Mouse (Mus musculus): ENCODE results near the gene Xlr5a. TPM values are rescaled to one million over a fixed set of nuclear protein-coding genes. Genes with fewer than 3 reads are reported as not detected.
"Not testable (repeated sequence)": the region's sequence is repeated elsewhere in the genome, so short reads cannot be mapped to it uniquely, and the experiment has no call there.

Xlr5a gene
- total RNA-seq (2021): not detected
- long read RNA-seq, experiment 1: 0 reads
- long read RNA-seq, experiment 2: 0 reads

- DNase-seq: not testable (repeated sequence)
Measured at GRCm38 (mm10) chrX:73292876-73293275, at the start of gene Xlr5a, which contains the start of gene Xlr5c. Xlr5a (minus strand) TSS chrX:73292976. Xlr5c (minus strand) TSS chrX:73292976.

DNA sequence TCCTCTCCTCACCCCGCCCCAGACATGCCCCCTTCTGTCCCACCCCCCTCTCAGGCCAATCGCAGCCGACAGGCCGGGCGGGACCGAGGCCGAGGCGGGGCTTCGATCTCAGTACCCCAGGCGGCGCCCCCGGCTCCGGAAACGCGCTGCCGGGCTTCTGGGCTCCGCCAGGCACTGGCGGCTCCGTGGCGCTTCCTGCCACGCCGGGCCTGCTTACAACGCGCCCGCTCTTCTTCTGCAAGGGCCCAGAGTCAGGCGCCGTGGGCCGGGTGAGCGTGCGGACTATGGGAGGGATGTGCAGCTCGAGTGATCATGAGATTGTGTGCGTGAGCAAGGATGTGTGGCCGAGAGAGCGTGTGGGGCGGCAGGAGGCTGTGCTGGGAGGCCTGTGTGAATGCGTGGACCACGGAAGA is 49.7 kb upstream of the Xlr5a start, which contains the start of gene Zfp275:
TSS of gene Zfp275 (plus strand) at position 139 of the 413 bp plus-strand sequence.
- DNase-seq: peak; percentile 70

DNA sequence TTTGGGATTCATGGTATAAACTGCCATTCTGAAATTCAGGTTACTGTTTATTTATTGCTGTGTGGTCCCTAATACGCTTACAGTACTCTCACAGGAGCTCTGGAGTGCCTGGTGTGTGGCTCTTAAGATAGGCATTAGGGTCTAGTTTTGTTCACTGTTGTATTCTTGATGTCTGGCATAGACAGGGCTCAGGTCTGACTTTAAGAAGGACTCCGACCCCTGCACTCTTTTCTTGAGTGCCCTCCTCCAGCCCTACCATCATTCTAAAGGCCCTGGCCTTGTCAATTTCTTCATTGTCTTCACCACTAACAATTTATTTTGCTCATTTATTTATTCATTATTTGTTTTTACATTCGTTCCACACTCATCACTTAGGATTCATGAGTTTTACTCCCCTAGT is 49.3 kb upstream of the Xlr5a start:
- no peak for DNase-seq

DNA sequence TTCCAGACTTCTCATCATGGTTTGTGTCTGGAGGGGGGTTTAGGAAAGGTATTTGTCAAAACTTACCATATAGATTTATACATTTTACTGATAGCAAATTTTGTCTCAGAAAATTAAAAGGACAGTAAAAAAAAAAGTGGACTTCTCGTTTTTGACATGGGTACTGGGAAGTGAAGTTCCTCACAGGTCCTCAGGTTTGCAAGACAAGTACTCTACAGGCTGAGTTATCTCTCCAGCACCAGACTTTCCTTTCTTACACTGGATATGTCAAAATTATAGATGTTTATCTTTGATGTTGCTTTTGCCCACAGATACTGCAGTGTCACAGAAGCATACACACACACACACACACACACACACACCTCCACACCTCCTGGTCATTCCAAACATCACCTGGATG is 48.7 kb upstream of the Xlr5a start:
- DNase-seq: no peak

DNA sequence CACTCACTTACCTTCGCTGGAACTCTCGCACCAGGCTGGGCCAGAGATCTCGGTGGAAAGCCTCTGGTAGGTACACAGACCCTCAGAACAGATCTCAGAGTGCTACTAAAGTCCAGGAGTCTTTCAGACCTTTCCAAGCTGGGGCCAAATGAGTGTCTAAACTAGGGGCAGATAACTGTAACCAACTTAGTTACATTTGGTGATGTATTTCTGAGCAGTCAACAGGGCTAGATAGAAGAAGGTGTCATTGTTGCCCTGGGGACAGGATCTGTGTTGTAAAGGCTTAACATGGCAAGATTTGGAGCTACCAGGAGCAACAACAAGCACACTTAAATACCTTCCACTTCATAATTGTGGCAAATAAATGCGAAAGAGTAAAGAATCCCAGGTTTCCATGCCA is 44.0 kb upstream of the Xlr5a start, which contains the start of gene Gm45015:
TSS of gene Gm45015 (minus strand) at position 101 of the 400 bp plus-strand sequence.
- DNase-seq: no peak

GRCm38 (mm10) chrX:73333548-73333947 is 40.8 kb upstream of the Xlr5a start:
- DNase-seq: no peak

GRCm38 (mm10) chrX:73327215-73327614 is 34.4 kb upstream of the Xlr5a start:
- no peak for DNase-seq

GRCm38 (mm10) chrX:73321029-73321428 is 28.3 kb upstream of the Xlr5a start:
- DNase-seq: no peak

- peak; percentile 8 for DNase-seq
Measured at GRCm38 (mm10) chrX:73312522-73312921, 19.7 kb upstream of the Xlr5a start.

DNA sequence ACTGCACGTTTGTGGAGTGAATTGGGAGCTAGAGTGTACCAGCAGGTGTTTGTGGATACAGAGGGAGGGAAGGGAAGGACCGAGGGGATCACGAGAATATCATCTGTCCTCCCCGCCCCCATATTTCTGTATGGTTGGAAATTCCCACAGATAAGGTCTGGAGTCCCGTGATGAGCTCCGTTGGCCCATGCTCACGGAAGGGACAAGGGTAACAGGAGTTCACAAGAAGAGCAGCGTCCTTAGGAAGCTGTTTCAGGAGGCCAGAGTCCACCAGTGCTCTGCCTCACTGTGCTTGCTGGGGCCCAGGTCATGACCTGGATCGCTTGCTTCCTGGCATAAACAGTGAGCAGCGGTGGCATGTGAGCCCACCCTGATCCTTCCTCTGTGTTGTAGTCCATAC is 3.0 kb upstream of the Xlr5a start:
- not testable (repeated sequence) for DNase-seq

- not testable (repeated sequence) for DNase-seq
Measured at GRCm38 (mm10) chrX:73265270-73265669, 27.5 kb downstream of the Xlr5a start, which contains the start of gene Xlr3c. Xlr3c (minus strand) TSS chrX:73265390.

DNA sequence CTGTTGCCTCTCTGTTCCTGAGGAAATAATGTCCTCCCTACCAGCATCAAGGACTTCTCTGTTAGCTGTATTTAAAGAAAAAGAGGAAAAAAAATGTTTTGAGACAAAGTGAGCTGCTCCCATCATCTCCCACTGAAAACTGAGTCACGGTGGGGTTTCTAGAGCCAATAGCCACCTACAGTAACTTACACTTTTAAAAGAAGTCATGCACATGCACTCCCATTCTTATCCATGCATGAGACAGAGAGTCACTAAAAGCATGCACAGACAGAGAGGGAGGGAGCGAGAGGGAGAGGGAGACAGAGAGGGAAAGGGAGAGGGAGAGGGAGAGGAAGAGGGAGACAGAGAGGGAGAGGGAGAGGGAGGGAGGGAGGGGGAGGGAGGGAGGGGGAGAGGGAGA is 30.3 kb downstream of the Xlr5a start:
- not testable (repeated sequence) for DNase-seq

GRCm38 (mm10) chrX:73242821-73243325 is 49.9 kb downstream of the Xlr5a start, which contains the start of gene Xlr4c:
Xlr4c (minus strand) TSS chrX:73243130.
- not testable (repeated sequence) for DNase-seq

GRCm38 (mm10) chrX:73229288-73229687 is 63.5 kb downstream of the Xlr5a start:
- DNase-seq: no peak

DNA sequence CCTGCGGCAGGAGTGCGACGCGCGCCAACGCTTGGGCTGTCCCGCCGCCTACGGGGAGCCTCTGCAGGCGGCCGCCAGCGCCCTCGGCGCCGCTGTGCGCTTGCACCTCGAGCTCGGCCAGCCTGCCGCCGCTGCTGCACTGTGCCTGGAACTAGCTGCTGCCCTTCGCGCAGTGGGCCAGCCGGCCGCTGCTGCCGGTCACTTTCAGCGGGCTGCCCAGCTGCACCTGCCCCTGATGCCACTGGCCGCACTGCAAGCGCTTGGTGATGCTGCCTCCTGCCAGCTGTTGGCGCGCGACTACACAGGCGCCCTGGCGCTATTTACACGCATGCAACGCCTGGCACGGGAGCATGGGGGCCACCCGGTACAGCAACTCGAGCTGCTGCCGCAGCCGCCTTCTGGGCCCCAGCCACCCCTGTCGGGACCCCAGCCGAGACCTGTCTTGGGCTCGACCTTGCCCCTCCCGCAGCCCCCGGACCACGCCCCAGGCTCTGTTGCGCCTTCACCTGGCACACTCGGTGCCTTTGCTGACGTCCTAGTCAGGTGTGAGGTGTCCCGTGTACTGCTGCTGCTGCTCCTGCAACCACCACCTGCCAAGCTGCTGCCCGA is 64.1 kb downstream of the Xlr5a start:
- peak; percentile 52 for DNase-seq

DNA sequence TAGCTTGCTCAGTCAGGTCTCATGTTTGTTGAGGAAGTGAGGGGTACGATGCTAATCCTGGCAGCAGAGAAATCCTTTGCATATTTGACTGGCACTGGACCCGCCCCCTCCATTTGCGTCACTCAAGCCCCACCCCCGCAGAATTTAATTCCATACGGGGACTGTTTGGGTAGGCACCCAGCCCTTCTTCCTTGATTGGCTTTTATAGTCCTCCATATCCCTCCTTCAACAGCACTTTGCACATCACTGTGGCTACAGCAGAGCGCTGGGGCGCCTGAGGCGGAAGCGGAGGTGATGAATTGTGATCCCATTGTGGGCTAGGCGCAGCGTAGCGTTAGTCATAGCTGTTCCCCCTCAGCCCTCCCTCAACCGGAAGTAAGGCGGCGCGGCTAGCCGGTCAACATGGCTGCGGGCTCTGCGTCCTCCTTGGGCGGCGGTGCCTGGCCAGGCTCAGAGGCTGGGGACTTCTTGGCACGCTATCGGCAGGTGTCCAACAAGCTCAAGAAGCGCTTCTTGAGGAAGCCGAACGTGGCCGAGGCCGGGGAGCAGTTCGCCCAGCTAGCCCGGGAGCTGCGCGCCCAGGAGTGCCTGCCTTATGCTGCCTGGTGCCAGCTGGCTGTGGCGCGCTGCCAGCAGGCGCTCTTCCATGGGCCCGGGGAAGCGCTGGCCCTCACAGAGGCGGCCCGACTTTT is 64.7 kb downstream of the Xlr5a start, which contains the start of gene F8a:
TSS of gene F8a (plus strand) at position 378 of the 692 bp plus-strand sequence.
- DNase-seq: peak; percentile 67

DNA sequence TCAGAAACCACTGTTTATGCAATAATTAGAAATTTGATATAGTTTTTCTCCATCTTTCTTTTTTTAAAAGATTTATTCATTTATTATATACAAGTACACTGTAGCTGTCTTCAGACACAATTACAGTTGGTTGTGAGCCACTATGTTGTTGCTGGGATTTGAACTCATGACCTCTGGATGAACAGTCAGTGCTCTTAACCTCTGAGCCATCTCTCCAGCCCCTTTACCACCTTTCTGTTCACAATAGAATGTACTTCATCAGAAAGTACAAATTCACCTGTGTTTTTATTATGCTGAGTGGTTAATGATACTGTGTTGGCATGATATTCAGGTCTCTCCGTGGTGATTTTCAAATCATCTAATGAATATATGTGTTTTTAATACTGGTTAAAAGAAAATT is 67.4 kb downstream of the Xlr5a start:
- DNase-seq: no peak

GRCm38 (mm10) chrX:73213819-73214564 is 78.8 kb downstream of the Xlr5a start, which contains the start of gene Xlr4b:
Xlr4b (plus strand) TSS chrX:73214333.
- DNase-seq: not testable (repeated sequence)

- DNase-seq: not testable (repeated sequence)
Measured at GRCm38 (mm10) chrX:73191934-73192333, 100.8 kb downstream of the Xlr5a start, which contains the start of gene Xlr3b. Xlr3b (plus strand) TSS chrX:73192207.

- not testable (repeated sequence) for DNase-seq
Measured at GRCm38 (mm10) chrX:73176889-73177288, 115.9 kb downstream of the Xlr5a start, which contains the start of gene Spin2d. Spin2d (minus strand) TSS chrX:73176989.

GRCm38 (mm10) chrX:73149350-73149749 is 143.4 kb downstream of the Xlr5a start, which contains the start of gene DXBay18:
DXBay18 (minus strand) TSS chrX:73149450.
- DNase-seq: not testable (repeated sequence)

- not testable (repeated sequence) for DNase-seq
Measured at GRCm38 (mm10) chrX:73148496-73148895, 144.3 kb downstream of the Xlr5a start, which contains the start of gene Xlr5b. Xlr5b (plus strand) TSS chrX:73148796.
